Mouse (Mus musculus): Measurements from ENCODE around the gene Dnah6. TPM values are rescaled to one million over a fixed set of nuclear protein-coding genes. Genes with fewer than 3 reads are reported as not detected.

Dnah6 gene
- under 1 TPM in 1 of 2 experiments, not detected in 1; 0.03 TPM for total RNA-seq (2021)
- 0.01 and 0.02 TPM in 2 replicates for polyA plus RNA-seq (2012; rRNA removed)
- long read RNA-seq: 0 reads

GRCm38 (mm10) chr6:73221189-73221957 lies at the start of gene Dnah6:
Gene Dnah6, minus strand, starts transcription at chr6:73221651.
- peak; percentile 93 for DNase-seq

GRCm38 (mm10) chr6:73269374-73269773 lies 47.9 kb upstream of the Dnah6 start:
- no peak for DNase-seq

- DNase-seq: no peak
Measured at GRCm38 (mm10) chr6:73267738-73268311, 46.4 kb upstream of the Dnah6 start.

GRCm38 (mm10) chr6:73264801-73265200 lies 43.4 kb upstream of the Dnah6 start:
- DNase-seq: no peak

GRCm38 (mm10) chr6:73260110-73260509 lies 38.7 kb upstream of the Dnah6 start:
- DNase-seq: no peak

GRCm38 (mm10) chr6:73257068-73257467 lies 35.6 kb upstream of the Dnah6 start:
- no peak for DNase-seq

- peak; percentile 50 for DNase-seq
Measured at GRCm38 (mm10) chr6:73254307-73255228, 33.1 kb upstream of the Dnah6 start.

- DNase-seq: no peak
Measured at GRCm38 (mm10) chr6:73253584-73253983, 32.1 kb upstream of the Dnah6 start.

- DNase-seq: no peak
Measured at GRCm38 (mm10) chr6:73253006-73253405, 31.6 kb upstream of the Dnah6 start.

GRCm38 (mm10) chr6:73252396-73252795 lies 30.9 kb upstream of the Dnah6 start:
- no peak for DNase-seq

- DNase-seq: no peak
Measured at GRCm38 (mm10) chr6:73251336-73251735, 29.9 kb upstream of the Dnah6 start.

- no peak for DNase-seq
Measured at GRCm38 (mm10) chr6:73249851-73250250, 28.4 kb upstream of the Dnah6 start.

GRCm38 (mm10) chr6:73249049-73249422 lies 27.6 kb upstream of the Dnah6 start:
- peak; percentile 48 for DNase-seq

- DNase-seq: peak; percentile 91
Measured at GRCm38 (mm10) chr6:73248237-73249048, 27.0 kb upstream of the Dnah6 start, which contains the start of gene Suclg1. Gene Suclg1, plus strand, starts transcription at chr6:73248382.

- no peak for DNase-seq
Measured at GRCm38 (mm10) chr6:73247452-73247851, 26.0 kb upstream of the Dnah6 start.

GRCm38 (mm10) chr6:73246821-73247220 lies 25.4 kb upstream of the Dnah6 start:
- DNase-seq: no peak

- no peak for DNase-seq
Measured at GRCm38 (mm10) chr6:73235650-73236049, 14.2 kb upstream of the Dnah6 start.

GRCm38 (mm10) chr6:73234302-73234900 lies 12.9 kb upstream of the Dnah6 start:
- no peak for DNase-seq

- DNase-seq: no peak
Measured at GRCm38 (mm10) chr6:73233202-73233726, 11.8 kb upstream of the Dnah6 start.

- no peak for DNase-seq
Measured at GRCm38 (mm10) chr6:73232152-73232584, 10.7 kb upstream of the Dnah6 start.

GRCm38 (mm10) chr6:73228881-73229280 lies 7.4 kb upstream of the Dnah6 start:
- no peak for DNase-seq
